Mouse (Mus musculus) lung, embryonic 16.5 days (tissue): Measurements from ENCODE around the gene Pirb. TPM values are rescaled to one million over a fixed set of nuclear protein-coding genes. Genes with fewer than 3 reads are reported as not detected.

Experiments used
- ATAC-seq: fragments of 200-750 bp; cut with Nextera tagmentation; 2 replicates; pipeline ENCODE4 v1.8.0; 2017; ENCODE audit warnings: low read depth, mild to moderate bottlenecking, moderate library complexity
- H3K27ac ChIP-seq: fragments of 300-500 bp; sonication (generic); 2 replicates; pipeline ENCODE4 v1.5.1; 2014; ENCODE audit warnings: mild to moderate bottlenecking, control low read depth, low read length
- H3K27me3 ChIP-seq: fragments of 300-500 bp; sonication (generic); 2 replicates; pipeline ENCODE4 v1.6.1; 2014; ENCODE audit warnings: low read depth, low read length, mixed read lengths; ENCODE audit not compliant: control insufficient read depth, insufficient read depth
- H3K36me3 ChIP-seq: fragments of 300-500 bp; sonication (generic); 2 replicates; pipeline ENCODE4 v1.6.1; 2014; ENCODE audit warnings: low read length; ENCODE audit not compliant: control insufficient read depth, insufficient read depth
- H3K4me1 ChIP-seq: fragments of 300-500 bp; sonication (generic); replicated peaks from 2 replicates; pipeline ENCODE4 v1.6.1; 2014; ENCODE audit warnings: low read length, mixed read lengths; ENCODE audit not compliant: control insufficient read depth, insufficient read depth
- H3K4me2 ChIP-seq: fragments of 300-500 bp; sonication (generic); 2 replicates; pipeline ENCODE4 v1.6.1; 2014; ENCODE audit warnings: low read depth, low read length, control low read depth
- H3K4me3 ChIP-seq: fragments of 300-500 bp; sonication (generic); 2 replicates; pipeline ENCODE4 v1.5.1; 2014; ENCODE audit warnings: mild to moderate bottlenecking, low read length, control low read depth
- H3K9ac ChIP-seq: fragments of 300-500 bp; sonication (generic); 2 replicates; pipeline ENCODE4 v1.6.1; 2014; ENCODE audit warnings: low read length, control low read depth
- H3K9me3 ChIP-seq: fragments of 300-500 bp; sonication (generic); 2 replicates; pipeline ENCODE4 v1.6.1; 2016; ENCODE audit warnings: low read length; ENCODE audit not compliant: control insufficient read depth
- WGBS: fragments of 180-500 bp; shearing (Covaris S2); extraction: QIAGEN DNeasy Blood & Tissue Kit; methylation state at CpG from one replicate; pipeline ENCODE4 v1.1.7; 2014; 5-methylcytosine and 5-hydroxymethylcytosine counted together
- polyA plus RNA-seq: library from polyadenylated mRNA; unstranded; fragments of >200 nt; fragmentation: Nextera tagmentation; extraction: Ambion mirVana; gene quantifications from 2 replicates; pipeline ENCODE4 v1.2.1, GENCODE M21; 2015

Pirb gene
- polyA plus RNA-seq, 1 experiment from 2014 or later = 1.3 TPM

DNA sequence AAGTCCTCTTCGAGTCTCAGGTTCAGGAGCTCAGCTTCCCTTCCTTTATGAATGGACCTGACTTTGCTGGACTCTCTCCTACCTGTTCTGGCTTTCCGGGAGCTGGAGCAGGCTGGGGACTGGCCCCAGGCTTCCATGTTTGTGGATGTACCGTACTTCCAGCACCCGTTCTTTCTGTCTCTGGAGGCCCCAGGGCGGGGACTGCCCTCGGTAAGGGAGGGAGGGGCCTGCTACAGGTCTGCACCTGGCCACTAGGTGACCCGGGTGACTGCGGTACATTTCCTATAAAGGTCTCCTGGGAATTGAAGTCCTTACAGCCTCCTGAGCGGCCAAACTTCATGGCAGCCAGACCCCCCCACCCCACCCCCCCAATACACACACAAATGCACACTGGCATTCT lies 42.8 kb downstream of the Pirb start, which contains the start of gene Tmc4:
Gene Tmc4 (minus strand): TSS at position 212 of the 400 bp plus-strand sequence.
- peak within 1 kb of the TSS; percentile 17; the same call in 1 of the 2 replicates for H3K27ac ChIP-seq
- WGBS = 42% methylated on average over 9 of the region's 9 CpGs
- H3K4me3 ChIP-seq = peak within 1 kb of the TSS; percentile 44
- H3K4me2 ChIP-seq = peak within 1 kb of the TSS; percentile 41
- peak within 1 kb of the TSS; percentile 63 for H3K9ac ChIP-seq
- H3K9me3 ChIP-seq = no peaks in the 10 kb centered on the region
- H3K36me3 ChIP-seq = 0 out of 2 replicates have a peak, but pooled peaks cover 3% of the 10 kb centered on the region
- peak; percentile 83 for ATAC-seq
- no peaks in the 10 kb centered on the region for H3K27me3 ChIP-seq
- no peaks in the 10 kb centered on the region for H3K4me1 ChIP-seq

DNA sequence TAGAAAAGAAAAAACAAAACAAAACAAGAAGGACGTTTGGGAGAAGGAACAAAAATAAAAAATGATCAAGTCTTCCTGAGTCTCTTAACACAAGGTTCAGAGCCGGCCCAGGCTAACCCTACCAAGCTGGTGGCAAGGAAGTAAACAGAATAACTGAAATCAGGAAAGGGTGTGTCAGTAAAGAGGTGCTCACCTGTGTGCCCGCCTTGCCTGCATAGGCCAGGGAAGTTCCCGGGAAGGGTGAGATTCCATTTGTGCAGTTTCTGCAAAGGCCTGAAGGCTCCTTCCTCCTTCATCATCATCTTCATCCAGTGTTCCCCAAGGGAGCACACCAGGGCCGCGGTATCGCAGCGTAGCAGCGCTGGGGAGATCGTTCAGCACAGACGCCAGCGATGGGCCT lies 43.8 kb downstream of the Pirb start:
- 0 out of 2 replicates have a peak, but pooled peaks cover 3% of the 10 kb centered on the region for H3K36me3 ChIP-seq
- WGBS = 76% methylated on average over 12 of the region's 12 CpGs
- H3K27ac ChIP-seq = peak overlapping the region; percentile 17; the same call in 1 of the 2 replicates
- H3K9ac ChIP-seq = peak overlapping the region; percentile 63
- no peaks in the 10 kb centered on the region for H3K4me1 ChIP-seq
- no peaks in the 10 kb centered on the region for H3K9me3 ChIP-seq
- no peaks in the 10 kb centered on the region for H3K27me3 ChIP-seq
- H3K4me3 ChIP-seq = peak overlapping the region; percentile 44
- ATAC-seq = no peak
- H3K4me2 ChIP-seq = peak overlapping the region; percentile 41

DNA sequence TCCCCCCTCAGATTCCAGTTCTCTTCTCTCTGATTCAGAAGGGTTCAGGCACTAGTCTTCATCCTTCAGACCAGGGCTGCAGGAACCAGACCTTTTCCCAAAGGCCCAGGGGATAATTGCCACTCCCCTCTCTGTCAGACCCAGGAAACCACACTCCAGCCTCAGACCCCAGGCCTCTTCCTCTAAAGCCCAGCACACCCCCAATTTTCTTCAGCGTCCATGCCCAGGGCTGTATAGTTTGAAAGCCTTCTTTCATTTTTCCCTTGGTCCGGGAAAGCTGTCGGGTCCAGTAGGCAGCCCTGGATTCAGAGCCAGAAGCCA lies 45.0 kb downstream of the Pirb start:
- H3K27ac ChIP-seq = no peak overlapping the region
- H3K4me1 ChIP-seq = no peaks in the 10 kb centered on the region
- WGBS = 72% methylated on average over 3 of the region's 3 CpGs
- no peak overlapping the region for H3K4me2 ChIP-seq
- no peak overlapping the region for H3K4me3 ChIP-seq
- no peaks in the 10 kb centered on the region for H3K9me3 ChIP-seq
- ATAC-seq = no peak
- no peak overlapping the region for H3K9ac ChIP-seq
- H3K27me3 ChIP-seq = no peaks in the 10 kb centered on the region
- H3K36me3 ChIP-seq = 0 out of 2 replicates have a peak, but pooled peaks cover 1% of the 10 kb centered on the region

DNA sequence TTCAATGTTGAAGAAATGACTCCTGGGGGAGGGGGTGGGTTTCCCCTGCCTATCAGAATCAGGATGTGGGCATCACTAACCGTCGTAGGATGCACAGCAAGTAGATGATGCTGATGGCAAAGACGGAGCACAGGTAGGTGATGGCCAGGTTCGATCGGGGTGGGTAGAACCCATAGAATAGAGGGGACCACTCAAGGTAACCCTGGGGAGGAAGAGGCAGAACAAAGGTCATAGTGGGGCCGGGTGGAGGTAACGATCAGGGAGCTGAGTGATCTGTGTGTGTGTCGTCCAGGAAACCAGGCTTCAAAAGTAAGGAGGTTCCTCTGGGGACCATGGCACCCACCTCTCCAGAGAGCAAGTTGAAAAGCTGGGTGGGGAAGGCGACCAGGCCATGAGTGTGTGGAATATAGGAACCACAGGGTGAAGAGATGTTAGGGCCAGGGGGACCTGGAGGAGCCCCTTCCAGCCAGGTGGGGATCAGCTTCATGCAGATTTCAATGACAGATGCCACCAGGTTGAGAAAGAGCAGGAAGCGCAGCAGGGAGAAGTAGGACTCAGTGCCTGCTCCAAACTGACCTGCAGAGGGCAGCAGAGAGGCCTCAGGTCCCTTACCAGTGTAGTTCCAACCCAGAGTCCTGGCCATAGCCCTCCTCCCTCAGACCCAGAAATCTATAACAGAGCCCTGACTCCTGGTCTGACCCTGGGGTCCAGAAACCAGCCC lies 45.5 kb downstream of the Pirb start:
- Histone ChIP-seq H3K9me3 (no peaks in the 10 kb centered on the region), H3K36me3 (no peaks in the 10 kb centered on the region), H3K4me1 (no peaks in the 10 kb centered on the region), H3K4me3 (no peak overlapping the region), H3K9ac (no peak overlapping the region), H3K27ac (no peak overlapping the region), H3K27me3 (no peaks in the 10 kb centered on the region), H3K4me2 (no peak overlapping the region)
- ATAC-seq = peak; percentile 82
- WGBS = 68% methylated on average over 10 of the region's 10 CpGs

DNA sequence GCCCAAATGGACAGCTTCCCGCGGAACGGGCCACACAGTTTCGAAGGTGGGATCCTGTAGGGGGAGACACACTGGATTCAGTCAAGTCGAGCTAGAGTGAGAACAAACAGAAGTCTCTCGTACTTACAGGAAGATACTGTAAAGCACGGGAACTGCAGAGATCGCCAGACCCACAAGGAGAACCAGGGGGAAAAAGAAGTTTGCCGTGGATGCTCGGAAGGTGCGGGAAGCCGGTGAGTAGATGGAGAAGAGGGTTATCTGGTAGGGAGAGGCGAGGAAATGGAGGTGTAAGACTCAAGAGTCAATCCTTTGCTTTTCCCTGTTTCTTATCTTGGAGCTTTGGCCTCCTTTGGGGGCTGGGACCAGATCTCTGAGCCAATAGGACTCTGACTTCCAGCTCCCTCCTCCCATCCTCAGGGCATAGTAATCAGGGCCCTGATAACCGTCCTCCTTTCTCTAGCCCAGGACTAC lies 53.2 kb downstream of the Pirb start:
- ATAC-seq = no peak
- Histone ChIP-seq H3K4me1 (peaks cover 10% of the 10 kb centered on the region), H3K9ac (peak overlapping the region; percentile 49; the same call in 1 of the 2 replicates), H3K4me3 (peak overlapping the region; percentile 24; the same call in 1 of the 2 replicates), H3K36me3 (peaks cover 5% of the 10 kb centered on the region; the same call in 1 of the 2 replicates), H3K27me3 (no peaks in the 10 kb centered on the region), H3K27ac (no peak overlapping the region), H3K9me3 (no peaks in the 10 kb centered on the region), H3K4me2 (peak overlapping the region; percentile 38)
- 15% methylated on average over 14 of the region's 14 CpGs for WGBS

DNA sequence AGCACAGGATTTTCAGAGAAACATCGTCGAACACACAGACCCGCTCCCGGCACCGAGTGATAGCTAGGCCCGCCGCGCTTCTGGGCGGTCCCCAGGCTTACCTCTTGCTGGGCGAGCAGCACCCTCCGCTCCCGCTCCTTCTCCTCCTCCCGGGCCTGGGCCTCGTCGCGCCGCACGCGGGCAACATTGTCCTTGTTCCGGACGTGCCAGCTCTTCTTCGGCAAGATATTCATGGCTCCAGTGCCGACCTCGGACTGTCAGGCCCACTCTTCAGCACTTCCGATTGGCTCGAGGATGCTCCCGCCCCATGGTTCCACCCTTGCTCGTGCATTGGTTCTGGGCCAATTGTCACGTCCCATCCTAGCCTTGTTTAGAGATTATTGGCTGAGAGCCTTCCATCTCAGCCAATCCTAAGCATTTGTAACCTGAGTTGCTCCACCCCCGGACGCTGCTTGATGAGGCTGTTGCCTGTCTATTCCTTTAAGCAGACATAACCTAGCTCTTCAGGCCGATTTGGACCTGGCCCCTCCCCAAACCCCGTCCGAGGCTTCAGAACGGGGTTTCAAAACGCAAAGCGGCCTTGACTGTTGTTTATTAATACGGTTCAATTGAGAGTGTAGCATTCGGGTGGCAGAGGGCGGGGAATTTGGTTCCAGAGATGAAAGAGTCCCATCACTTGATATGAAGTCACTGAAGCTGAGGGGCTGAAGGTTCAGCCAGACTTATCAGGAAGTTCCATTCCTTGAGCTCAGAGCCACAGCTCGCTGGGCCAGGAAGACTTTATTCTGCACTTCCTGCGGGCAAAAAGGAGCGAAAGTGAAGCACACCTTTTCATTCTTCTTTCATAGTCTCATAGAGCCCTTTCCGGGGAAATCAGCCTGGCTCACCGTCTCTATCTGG lies 54.7 kb downstream of the Pirb start, which contains the start of gene Leng1:
Gene Leng1 (minus strand): TSS at position 626 of the 900 bp plus-strand sequence.
- H3K4me1 ChIP-seq = peaks cover 10% of the 10 kb centered on the region
- peak within 1 kb of the TSS; percentile 91 for H3K27ac ChIP-seq
- H3K4me3 ChIP-seq = peak within 1 kb of the TSS; percentile 66
- H3K4me2 ChIP-seq = peak within 1 kb of the TSS; percentile 65
- H3K36me3 ChIP-seq = peaks cover 13% of the 10 kb centered on the region
- H3K27me3 ChIP-seq = no peaks in the 10 kb centered on the region
- ATAC-seq = peak; percentile 98
- WGBS = 2% methylated on average over 45 of the region's 45 CpGs
- peak within 1 kb of the TSS; percentile 78 for H3K9ac ChIP-seq
- no peaks in the 10 kb centered on the region for H3K9me3 ChIP-seq

DNA sequence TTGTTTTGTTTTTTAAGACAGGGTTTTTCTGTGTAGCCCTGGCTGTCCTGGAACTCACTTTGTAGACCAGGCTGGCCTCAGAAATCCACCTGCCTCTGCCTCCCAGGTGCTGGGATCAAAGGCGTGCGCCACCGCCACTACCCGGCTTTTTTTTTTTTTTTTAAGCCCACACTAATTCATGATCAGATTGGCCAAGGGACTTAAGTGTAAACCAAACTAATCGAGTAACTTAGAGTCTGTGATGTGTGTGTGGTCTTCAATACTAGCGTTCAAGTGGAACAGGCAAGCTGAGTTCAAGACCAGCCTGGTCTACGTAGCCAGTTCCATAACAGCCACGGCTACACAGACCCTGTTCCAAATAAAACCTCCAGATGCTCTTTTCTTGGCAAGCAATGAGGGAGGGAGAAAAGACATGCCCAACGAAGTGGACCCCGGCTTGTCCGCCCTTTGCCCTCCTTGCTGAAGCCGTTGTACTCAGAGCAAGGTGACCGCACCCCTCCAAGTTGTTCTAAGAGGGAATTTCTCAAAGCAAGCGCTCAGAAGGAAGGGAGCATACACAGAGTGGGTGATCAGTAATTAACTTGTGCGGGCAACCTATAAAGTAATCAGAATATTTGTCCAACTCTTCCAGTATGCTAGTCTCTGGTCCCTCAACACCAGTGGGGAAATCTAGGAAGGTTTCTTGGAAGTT lies 55.5 kb downstream of the Pirb start:
- no peaks in the 10 kb centered on the region for H3K27me3 ChIP-seq
- ATAC-seq = peak; percentile 50
- peaks cover 10% of the 10 kb centered on the region for H3K4me1 ChIP-seq
- peaks cover 21% of the 10 kb centered on the region for H3K36me3 ChIP-seq
- peak overlapping the region; percentile 78 for H3K9ac ChIP-seq
- H3K4me3 ChIP-seq = peak overlapping the region; percentile 66
- peak overlapping the region; percentile 50 for H3K4me2 ChIP-seq
- peak overlapping the region; percentile 76 for H3K27ac ChIP-seq
- H3K9me3 ChIP-seq = no peaks in the 10 kb centered on the region
- WGBS = 19% methylated on average over 15 of the region's 15 CpGs
